Mouse (Mus musculus) ES-Bruce4 (cell line): ENCODE measurements at regions not wholly inside any gene's neighbourhood (a gene's known extent, or its start where the extent isn't known, plus 50 kb on each side); places are given as distances from the start of the nearest gene placed in this dataset.

ENCODE experiments used
- CTCF ChIP-seq: IDR thresholded peaks from one replicate; pipeline ENCODE4 v1.8.1; 2011; ENCODE audit warnings: low read depth, low read length
- POLR2A ChIP-seq: IDR thresholded peaks from one replicate; pipeline ENCODE4 v1.8.1; 2011; ENCODE audit warnings: low read length; ENCODE audit not compliant: insufficient read depth

DNA sequence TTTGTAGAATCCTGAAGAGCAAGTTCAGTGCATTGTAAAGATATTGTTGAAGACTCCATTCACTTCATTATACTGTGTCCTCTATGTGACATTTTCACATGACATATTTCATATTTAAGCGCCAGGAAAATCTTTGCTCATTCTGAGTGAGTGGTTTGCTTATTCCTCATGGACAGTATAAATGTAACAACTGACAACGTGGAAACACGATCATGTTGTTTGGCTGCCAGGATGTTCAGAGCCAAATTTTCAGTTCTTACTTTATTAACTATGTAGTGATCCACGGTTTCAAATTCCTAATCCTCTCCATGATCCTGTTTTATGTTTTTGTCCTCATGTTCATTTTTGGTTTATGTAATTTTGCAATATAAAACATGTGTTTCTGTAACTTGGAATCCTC lies 93.0 kb upstream of the Tex13c2 start:
- TF ChIP-seq POLR2A (no peak), CTCF (no peak)
